Mouse (Mus musculus) thymus, postnatal 36 days (tissue): ENCODE data around the gene Tmem54.

Source experiments
- DNase-seq, 2 experiments: peaks; one replicate each; pipeline ENCODE4 v3.0.0; 2022; ENCODE audit warnings: mixed read lengths in 2 of 2

Gene Tmem54

GRCm38 (mm10) chr4:129158549-129158948 is 53.2 kb downstream of the Tmem54 start:
- DNase-seq, result no peak

- no peak for DNase-seq
Observed at GRCm38 (mm10) chr4:129161076-129161475, 55.7 kb downstream of the Tmem54 start.
